Mouse (Mus musculus): Measurements from ENCODE around the gene Marveld1.

GRCm38 (mm10) chr19:42196378-42196777 is 49.2 kb downstream of the Marveld1 start:
- no peak for TF ChIP-seq CTCF (IDR thresholded peaks at IDR 0.05; ENCODE audit: borderline replicate concordance, insufficient read depth, low read depth, low read length)
- TF ChIP-seq POLR2A (IDR thresholded peaks at IDR 0.05; ENCODE audit: borderline replicate concordance, insufficient read depth, low read length), result no peak

Measured in cerebellum, adult 2 months (tissue).